Mouse (Mus musculus) bone marrow, adult 2 months (tissue): ENCODE results near the gene Nmd3.

Experiments used
- CTCF ChIP-seq: fragments of 200-500 bp; IDR thresholded peaks from 2 replicates; pipeline ENCODE4 v1.5.1; 2011; ENCODE audit warnings: low read length, control low read depth; ENCODE audit not compliant: control insufficient read depth, insufficient read depth
- POLR2A ChIP-seq: fragments of 200-500 bp; IDR thresholded peaks from 2 replicates; pipeline ENCODE4 v1.6.1; 2011; ENCODE audit warnings: low read depth, mild to moderate bottlenecking, control low read depth, low read length, borderline replicate concordance; ENCODE audit not compliant: control insufficient read depth

- no peak for TF ChIP-seq CTCF
- no peak for TF ChIP-seq POLR2A
Measured at GRCm38 (mm10) chr3:69755968-69756367, 34.2 kb downstream of the Nmd3 start.
